Mouse (Mus musculus) ES-Bruce4 (cell line): Measurements from ENCODE around the gene Gm47985. TPM values are rescaled to one million over a fixed set of nuclear protein-coding genes. Genes with fewer than 3 reads are reported as not detected.
"Not testable (repeated sequence)": the region's sequence is repeated elsewhere in the genome, so short reads cannot be mapped to it uniquely, and the experiment has no call there.

Source experiments
- H3K27ac ChIP-seq: 2 replicates; pipeline ENCODE4 v1.5.1; 2012; ENCODE audit warnings: low read length, inconsistent platforms; ENCODE audit not compliant: insufficient read depth
- H3K27me3 ChIP-seq: 2 replicates; pipeline ENCODE4 v1.6.1; 2012; ENCODE audit warnings: mild to moderate bottlenecking, low read length, inconsistent platforms; ENCODE audit not compliant: control insufficient read depth, poor library complexity, insufficient read depth, severe bottlenecking
- H3K36me3 ChIP-seq: 2 replicates; pipeline ENCODE4 v1.6.1; 2012; ENCODE audit warnings: inconsistent platforms, mild to moderate bottlenecking, low read length, moderate library complexity; ENCODE audit not compliant: control insufficient read depth, poor library complexity, insufficient read depth, severe bottlenecking
- H3K4me1 ChIP-seq: one replicate; pipeline ENCODE4 v1.8.1; 2011; ENCODE audit warnings: low read length; ENCODE audit not compliant: control insufficient read depth, insufficient read depth
- H3K4me3 ChIP-seq: 2 replicates; pipeline ENCODE4 v1.5.1; 2011; ENCODE audit warnings: low read depth, mild to moderate bottlenecking, low read length
- H3K9ac ChIP-seq: 2 replicates; pipeline ENCODE4 v1.6.1; 2012; ENCODE audit warnings: low read depth, mild to moderate bottlenecking, inconsistent platforms; ENCODE audit not compliant: poor library complexity, severe bottlenecking
- H3K9me3 ChIP-seq: replicated peaks from 2 replicates; pipeline ENCODE4 v1.6.1; 2012; ENCODE audit warnings: mild to moderate bottlenecking, low read length, inconsistent platforms; ENCODE audit not compliant: control insufficient read depth, poor library complexity, insufficient read depth, severe bottlenecking
- CTCF ChIP-seq: IDR thresholded peaks from one replicate; pipeline ENCODE4 v1.8.1; 2011; ENCODE audit warnings: low read depth, low read length
- EP300 ChIP-seq: IDR thresholded peaks from 2 replicates; pipeline ENCODE4 v1.6.1; 2011; ENCODE audit warnings: low read depth, low read length; ENCODE audit not compliant: insufficient read depth
- POLR2A ChIP-seq: IDR thresholded peaks from one replicate; pipeline ENCODE4 v1.8.1; 2011; ENCODE audit warnings: low read length; ENCODE audit not compliant: insufficient read depth
- polyA plus RNA-seq: library from polyadenylated mRNA; stranded (reverse); fragments of >200 nt; gene quantifications from 2 replicates; pipeline ENCODE4 v1.2.4, GENCODE M21; 2011; ENCODE audit warnings: low read depth; ENCODE audit not compliant: missing spikeins, insufficient read depth, insufficient read length

The Gm47985 gene
- not detected in 2 replicates for polyA plus RNA-seq

DNA sequence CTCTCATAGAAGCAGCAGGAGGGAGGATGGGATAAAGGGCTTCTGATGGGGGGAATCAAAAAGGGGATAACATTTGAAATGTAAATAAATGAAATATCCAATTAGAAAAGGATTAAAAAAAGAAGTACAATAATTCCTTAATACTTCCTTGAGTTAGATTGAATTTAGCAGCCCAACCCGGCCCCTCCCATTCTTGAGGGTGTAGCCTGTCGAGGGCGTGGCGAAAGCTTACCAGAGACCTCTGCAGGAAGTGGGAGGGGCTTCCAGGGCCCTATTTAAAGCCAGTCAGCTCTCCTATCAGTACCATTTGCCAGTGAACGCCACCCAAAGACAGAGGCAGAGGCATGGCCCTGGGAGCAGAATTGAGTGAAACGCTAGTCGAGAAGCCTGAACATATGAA lies at the start of gene Gm47985:
Gene Gm47985, plus strand, starts transcription at position 272 of the 400 bp plus-strand sequence.
- not testable (repeated sequence) for H3K9me3 ChIP-seq, H3K4me1 ChIP-seq, H3K4me3 ChIP-seq, H3K27ac ChIP-seq, H3K9ac ChIP-seq, H3K27me3 ChIP-seq, H3K36me3 ChIP-seq

DNA sequence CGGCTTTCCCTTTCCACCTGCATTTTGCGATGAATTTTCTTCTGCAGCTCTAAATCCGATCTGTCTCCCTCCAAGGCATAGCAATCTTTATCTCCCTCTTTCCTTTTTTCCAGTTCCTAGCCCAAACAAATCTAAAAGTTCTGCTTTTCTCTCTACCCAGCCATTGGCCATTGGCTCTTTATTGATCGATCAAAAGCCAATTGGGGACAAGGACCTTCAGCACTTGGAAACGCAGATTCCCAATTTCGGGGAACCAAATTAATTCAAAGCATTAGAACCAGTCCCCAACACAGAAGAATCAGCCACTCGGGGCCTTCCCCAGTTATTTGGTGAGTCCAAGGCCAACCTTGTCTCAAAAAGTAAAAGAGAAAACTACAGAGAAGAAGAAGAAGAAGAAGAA lies 49.7 kb upstream of the Gm47985 start:
- TF ChIP-seq EP300 (no peak), POLR2A (no peak), CTCF (no peak)
- no peaks in the 10 kb centered on the region for H3K36me3 ChIP-seq
- H3K4me1 ChIP-seq = no peaks in the 10 kb centered on the region
- H3K27ac ChIP-seq = no peak overlapping the region
- no peaks in the 10 kb centered on the region for H3K27me3 ChIP-seq
- no peaks in the 10 kb centered on the region for H3K9me3 ChIP-seq
- H3K9ac ChIP-seq = no peak overlapping the region
- H3K4me3 ChIP-seq = no peak overlapping the region

DNA sequence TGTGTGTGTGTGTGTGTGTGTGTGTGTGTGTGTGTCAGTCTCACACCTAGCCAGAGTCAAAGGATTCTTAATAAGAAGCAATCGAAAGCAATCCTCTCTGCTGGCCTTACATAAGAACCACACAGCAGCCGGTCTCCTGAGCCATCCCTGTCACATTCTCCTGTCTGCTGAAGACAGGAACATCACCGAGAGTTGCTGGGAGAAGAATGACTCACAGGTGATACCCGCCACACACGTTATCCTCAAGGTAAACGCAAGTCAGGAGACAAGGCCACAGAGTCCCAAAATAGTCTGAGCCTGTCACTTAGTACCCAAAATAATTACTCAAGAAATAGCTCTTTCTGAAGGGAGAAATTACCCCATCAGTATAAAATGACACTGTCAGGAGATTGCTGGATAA lies 43.9 kb upstream of the Gm47985 start:
- Histone ChIP-seq H3K27me3 (no peaks in the 10 kb centered on the region), H3K9ac (no peak overlapping the region), H3K4me3 (no peak overlapping the region), H3K9me3 (no peaks in the 10 kb centered on the region), H3K36me3 (no peaks in the 10 kb centered on the region), H3K4me1 (no peaks in the 10 kb centered on the region), H3K27ac (no peak overlapping the region)
- TF ChIP-seq POLR2A (no peak), EP300 (no peak), CTCF (no peak)

DNA sequence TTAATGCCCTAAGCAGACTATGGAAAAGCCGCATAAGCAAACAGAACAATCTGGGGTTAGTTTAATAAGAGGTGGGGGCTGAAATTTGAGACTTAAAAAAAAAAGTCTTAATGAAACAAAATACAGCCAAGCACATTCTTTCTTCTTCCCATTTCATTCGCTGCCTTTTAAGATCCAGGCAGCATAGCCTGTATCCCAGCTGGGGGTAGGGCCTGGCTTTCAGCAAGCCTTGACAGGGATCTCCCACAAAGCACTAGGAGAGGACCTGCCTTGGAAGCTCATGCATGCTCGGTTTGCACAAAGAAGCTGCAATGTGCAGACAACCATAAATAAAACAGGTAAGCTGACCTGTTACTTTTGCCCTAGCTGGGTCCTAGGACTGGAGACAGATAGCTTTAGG lies 41.4 kb upstream of the Gm47985 start:
- Histone ChIP-seq H3K36me3 (no peaks in the 10 kb centered on the region), H3K9ac (no peak overlapping the region), H3K27ac (no peak overlapping the region), H3K4me3 (no peak overlapping the region), H3K4me1 (no peaks in the 10 kb centered on the region), H3K27me3 (no peaks in the 10 kb centered on the region), H3K9me3 (no peaks in the 10 kb centered on the region)
- TF ChIP-seq EP300 = no peak
- TF ChIP-seq POLR2A = no peak
- no peak for TF ChIP-seq CTCF

DNA sequence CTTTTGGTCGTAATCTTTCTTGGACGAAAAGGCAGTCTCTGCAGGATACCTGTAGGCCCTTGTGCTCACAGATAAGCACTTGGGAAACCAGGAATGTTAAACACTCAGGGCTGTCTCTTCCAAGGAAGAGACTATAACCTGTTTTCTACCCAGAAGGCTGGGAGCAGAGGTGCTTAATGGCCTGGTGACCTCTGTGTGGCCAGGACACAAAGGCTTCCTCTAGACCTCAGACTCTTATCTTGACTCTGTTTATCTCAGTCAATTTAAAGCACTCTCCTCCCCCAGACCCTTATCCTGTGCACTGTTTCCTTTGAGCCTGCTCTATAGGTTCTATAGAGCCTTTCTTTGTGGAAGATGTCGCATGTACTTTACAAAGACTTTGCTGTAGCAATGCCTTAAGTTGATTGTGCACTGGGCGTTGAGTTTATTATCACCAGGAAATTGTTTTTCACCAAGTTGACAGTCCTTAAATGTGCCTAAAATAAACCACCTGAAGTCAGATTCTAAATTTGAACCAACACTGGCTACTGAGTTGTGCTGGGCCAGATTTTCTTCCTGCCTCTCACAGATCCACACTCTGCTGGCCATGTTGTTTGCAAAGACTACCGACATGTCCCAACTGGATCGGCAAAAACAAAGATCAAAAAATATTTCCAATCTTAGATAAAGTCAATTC lies 37.7 kb upstream of the Gm47985 start:
- no peaks in the 10 kb centered on the region for H3K27me3 ChIP-seq
- no peaks in the 10 kb centered on the region for H3K36me3 ChIP-seq
- no peak overlapping the region for H3K27ac ChIP-seq
- H3K9ac ChIP-seq = no peak overlapping the region
- no peaks in the 10 kb centered on the region for H3K9me3 ChIP-seq
- TF ChIP-seq EP300 (no peak), POLR2A (no peak), CTCF (no peak)
- H3K4me1 ChIP-seq = no peaks in the 10 kb centered on the region
- no peak overlapping the region for H3K4me3 ChIP-seq

DNA sequence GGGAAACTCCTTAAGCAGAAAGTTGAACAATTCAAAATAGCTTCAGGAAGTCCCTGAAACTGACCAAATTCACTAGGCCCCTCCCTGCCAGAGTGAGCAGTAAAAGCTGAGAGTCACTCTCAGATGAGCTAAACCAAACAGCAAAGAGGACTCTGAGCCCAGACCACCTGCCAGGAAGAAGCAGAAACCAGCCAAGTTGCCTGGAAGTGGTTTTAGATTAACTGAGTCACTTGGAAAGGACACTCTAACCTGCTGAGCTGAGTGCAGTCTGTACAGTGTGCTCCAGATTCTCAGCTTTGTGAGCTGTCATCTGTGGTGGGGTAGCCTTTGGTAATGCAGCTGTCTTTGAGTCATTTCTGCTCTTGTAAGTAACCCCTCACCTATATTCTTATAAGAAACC lies 34.5 kb upstream of the Gm47985 start:
- no peak for TF ChIP-seq EP300
- no peak for TF ChIP-seq CTCF
- no peak for TF ChIP-seq POLR2A

More for the DNA sequence above, 34.5 kb upstream of the Gm47985 start:
- Histone ChIP-seq H3K9me3 (no peaks in the 10 kb centered on the region), H3K27me3 (no peaks in the 10 kb centered on the region), H3K27ac (no peak overlapping the region), H3K9ac (no peak overlapping the region), H3K4me1 (no peaks in the 10 kb centered on the region), H3K4me3 (no peak overlapping the region), H3K36me3 (no peaks in the 10 kb centered on the region)
